Mouse (Mus musculus): ENCODE measurements around the gene Dlg2. TPM values are rescaled to one million over a fixed set of nuclear protein-coding genes. Genes with fewer than 3 reads are reported as not detected.

Dlg2 gene
- polyA plus RNA-seq, 1 experiment from 2014 or later, result 28.3 TPM

DNA sequence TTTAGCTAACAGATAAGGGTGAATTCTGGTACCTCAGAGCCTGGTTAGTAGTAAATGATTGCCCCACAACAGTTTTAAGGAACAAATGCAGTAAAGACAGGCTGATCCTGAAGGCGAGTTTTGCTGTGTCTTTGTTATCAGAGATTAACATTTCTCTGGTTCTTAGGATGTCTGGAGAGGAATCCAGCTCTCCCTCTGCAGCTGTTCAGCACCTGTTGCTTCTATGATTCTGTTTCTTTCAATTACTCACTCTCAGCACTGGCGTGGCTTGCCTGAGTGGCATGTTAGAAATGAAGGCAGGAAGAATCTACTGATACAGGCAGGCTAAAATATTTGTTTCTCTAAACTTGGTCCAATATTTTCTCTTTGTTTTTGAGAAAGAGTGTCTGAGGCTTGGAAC, 133.3 kb downstream of the Dlg2 start:
- WGBS, result 60% methylated on average over 2 of the region's 2 CpGs
- no peaks in the 10 kb centered on the region for H3K36me3 ChIP-seq (ENCODE audit: control insufficient read depth, insufficient read depth, low read length)
- no peak overlapping the region for H3K4me3 ChIP-seq (ENCODE audit: low read length)
- no peaks in the 10 kb centered on the region for H3K4me1 ChIP-seq (ENCODE audit: control insufficient read depth, insufficient read depth, low read depth, low read length)
- no peak overlapping the region for H3K9ac ChIP-seq (ENCODE audit: low read depth, low read length)
- no peak for ATAC-seq
- H3K4me2 ChIP-seq (ENCODE audit: low read length), result no peak overlapping the region
- H3K27ac ChIP-seq (ENCODE audit: low read depth, low read length), result no peak overlapping the region
- no peaks in the 10 kb centered on the region for H3K27me3 ChIP-seq (replicated peaks; ENCODE audit: control insufficient read depth, insufficient read depth, low read length)
- H3K9me3 ChIP-seq (ENCODE audit: control insufficient read depth, low read length), result no peaks in the 10 kb centered on the region

DNA sequence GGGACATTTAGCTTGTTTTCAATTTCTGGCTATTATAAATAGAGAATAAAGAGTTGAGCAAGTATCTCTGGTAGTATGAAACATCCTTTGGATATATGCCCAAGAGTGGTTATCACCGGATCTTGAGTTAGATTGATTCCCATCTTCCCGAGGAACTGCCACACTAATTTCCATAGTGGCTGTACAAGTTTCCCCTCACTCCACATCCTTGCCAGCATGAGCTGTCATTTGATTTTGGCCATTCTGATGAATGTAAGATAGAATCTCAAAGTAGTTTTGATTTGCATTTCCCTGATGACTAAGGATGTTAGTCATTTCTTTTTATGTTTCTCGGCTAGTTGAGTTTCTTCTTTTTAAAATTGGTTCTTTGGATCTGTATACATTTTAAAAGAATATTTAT, 154.1 kb downstream of the Dlg2 start:
- Histone ChIP-seq H3K27me3 (replicated peaks; ENCODE audit: control insufficient read depth, insufficient read depth, low read length) (no peaks in the 10 kb centered on the region), H3K36me3 (ENCODE audit: control insufficient read depth, insufficient read depth, low read length) (no peaks in the 10 kb centered on the region), H3K4me2 (ENCODE audit: low read length) (no peak overlapping the region), H3K4me1 (ENCODE audit: control insufficient read depth, insufficient read depth, low read depth, low read length) (no peaks in the 10 kb centered on the region), H3K9ac (ENCODE audit: low read depth, low read length) (no peak overlapping the region), H3K27ac (ENCODE audit: low read depth, low read length) (no peak overlapping the region), H3K4me3 (ENCODE audit: low read length) (no peak overlapping the region), H3K9me3 (ENCODE audit: control insufficient read depth, low read length) (no peaks in the 10 kb centered on the region)
- no peak for ATAC-seq
- 80% methylated on average over 3 of the region's 3 CpGs for WGBS

DNA sequence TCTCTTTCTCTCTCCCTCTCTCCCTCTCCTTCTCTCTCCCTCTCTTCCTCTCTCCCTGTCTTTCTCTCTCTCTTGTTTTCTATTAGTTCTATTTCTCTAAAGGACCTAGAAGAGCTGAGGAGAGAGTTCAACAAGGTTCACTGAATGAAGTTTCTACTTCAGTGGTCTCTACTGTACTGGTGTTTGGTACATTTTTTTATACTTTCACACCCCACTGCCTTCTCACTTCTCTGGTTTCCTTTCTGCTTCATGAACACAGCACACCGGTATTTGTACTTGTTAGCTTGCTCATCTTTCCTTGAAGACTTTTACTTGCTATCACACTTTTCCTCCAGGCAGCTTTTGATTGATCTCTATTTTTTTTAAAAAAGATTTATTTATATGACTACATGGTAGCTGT, 173.0 kb downstream of the Dlg2 start:
- Histone ChIP-seq H3K27ac (ENCODE audit: low read depth, low read length) (no peak overlapping the region), H3K4me2 (ENCODE audit: low read length) (no peak overlapping the region), H3K9ac (ENCODE audit: low read depth, low read length) (no peak overlapping the region), H3K4me3 (ENCODE audit: low read length) (no peak overlapping the region), H3K9me3 (ENCODE audit: control insufficient read depth, low read length) (no peaks in the 10 kb centered on the region), H3K36me3 (ENCODE audit: control insufficient read depth, insufficient read depth, low read length) (no peaks in the 10 kb centered on the region), H3K27me3 (replicated peaks; ENCODE audit: control insufficient read depth, insufficient read depth, low read length) (no peaks in the 10 kb centered on the region), H3K4me1 (ENCODE audit: control insufficient read depth, insufficient read depth, low read depth, low read length) (no peaks in the 10 kb centered on the region)
- WGBS, result 83% methylated on average over 1 of the region's 1 CpGs
- no peak for ATAC-seq

DNA sequence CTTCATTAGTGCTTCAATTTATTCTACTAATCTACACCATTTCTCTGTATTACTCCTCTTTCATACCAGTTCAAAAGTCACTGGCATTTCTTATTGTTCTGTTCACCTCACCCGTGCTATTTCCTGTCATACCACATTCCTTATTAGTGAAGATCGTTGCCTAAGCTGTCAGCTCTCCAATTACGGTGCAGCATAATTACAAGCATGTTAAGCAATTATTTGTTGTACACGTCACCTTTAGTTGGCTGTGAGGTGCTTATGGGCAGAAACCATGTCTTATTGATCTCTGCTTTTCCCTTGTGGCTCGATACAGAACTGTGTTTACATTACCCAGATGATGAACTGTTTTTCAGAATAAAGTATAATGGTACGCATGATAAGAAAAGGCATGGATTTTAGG, 174.7 kb downstream of the Dlg2 start:
- Histone ChIP-seq H3K4me1 (ENCODE audit: control insufficient read depth, insufficient read depth, low read depth, low read length) (no peaks in the 10 kb centered on the region), H3K27ac (ENCODE audit: low read depth, low read length) (no peak overlapping the region), H3K4me2 (ENCODE audit: low read length) (no peak overlapping the region), H3K27me3 (replicated peaks; ENCODE audit: control insufficient read depth, insufficient read depth, low read length) (no peaks in the 10 kb centered on the region), H3K36me3 (ENCODE audit: control insufficient read depth, insufficient read depth, low read length) (no peaks in the 10 kb centered on the region), H3K9ac (ENCODE audit: low read depth, low read length) (no peak overlapping the region), H3K9me3 (ENCODE audit: control insufficient read depth, low read length) (no peaks in the 10 kb centered on the region), H3K4me3 (ENCODE audit: low read length) (no peak overlapping the region)
- ATAC-seq, result no peak
- 44% methylated on average over 6 of the region's 6 CpGs for WGBS

GRCm38 (mm10) chr7:90651611-90652010, 175.1 kb downstream of the Dlg2 start:
- no peak overlapping the region for H3K27ac ChIP-seq (ENCODE audit: low read depth, low read length)
- no peak overlapping the region for H3K4me2 ChIP-seq (ENCODE audit: low read length)
- no peaks in the 10 kb centered on the region for H3K9me3 ChIP-seq (ENCODE audit: control insufficient read depth, low read length)
- H3K4me3 ChIP-seq (ENCODE audit: low read length), result no peak overlapping the region
- ATAC-seq, result no peak
- no peak overlapping the region for H3K9ac ChIP-seq (ENCODE audit: low read depth, low read length)
- no peaks in the 10 kb centered on the region for H3K36me3 ChIP-seq (ENCODE audit: control insufficient read depth, insufficient read depth, low read length)
- H3K4me1 ChIP-seq (ENCODE audit: control insufficient read depth, insufficient read depth, low read depth, low read length), result no peaks in the 10 kb centered on the region
- 83% methylated on average over 2 of the region's 2 CpGs for WGBS
- H3K27me3 ChIP-seq (replicated peaks; ENCODE audit: control insufficient read depth, insufficient read depth, low read length), result no peaks in the 10 kb centered on the region

- no peaks in the 10 kb centered on the region for H3K4me1 ChIP-seq (ENCODE audit: control insufficient read depth, insufficient read depth, low read depth, low read length)
- 60% methylated on average over 3 of the region's 3 CpGs for whole genome bisulfite sequencing
- ATAC-seq, result no peak
- H3K27ac ChIP-seq (ENCODE audit: low read depth, low read length), result no peak overlapping the region
- no peaks in the 10 kb centered on the region for H3K9me3 ChIP-seq (ENCODE audit: control insufficient read depth, low read length)
- H3K36me3 ChIP-seq (ENCODE audit: control insufficient read depth, insufficient read depth, low read length), result no peaks in the 10 kb centered on the region
- H3K27me3 ChIP-seq (replicated peaks; ENCODE audit: control insufficient read depth, insufficient read depth, low read length), result no peaks in the 10 kb centered on the region
- no peak overlapping the region for H3K4me2 ChIP-seq (ENCODE audit: low read length)
- H3K9ac ChIP-seq (ENCODE audit: low read depth, low read length), result no peak overlapping the region
- no peak overlapping the region for H3K4me3 ChIP-seq (ENCODE audit: low read length)
Observed at GRCm38 (mm10) chr7:90658593-90658992, 182.1 kb downstream of the Dlg2 start.

GRCm38 (mm10) chr7:90694050-90694449, 217.6 kb downstream of the Dlg2 start:
- ATAC-seq, result no peak
- H3K36me3 ChIP-seq (ENCODE audit: control insufficient read depth, insufficient read depth, low read length), result no peaks in the 10 kb centered on the region
- no peak overlapping the region for H3K27ac ChIP-seq (ENCODE audit: low read depth, low read length)
- no peaks in the 10 kb centered on the region for H3K27me3 ChIP-seq (replicated peaks; ENCODE audit: control insufficient read depth, insufficient read depth, low read length)
- no peak overlapping the region for H3K4me3 ChIP-seq (ENCODE audit: low read length)
- no peak overlapping the region for H3K4me2 ChIP-seq (ENCODE audit: low read length)
- no peak overlapping the region for H3K9ac ChIP-seq (ENCODE audit: low read depth, low read length)
- H3K9me3 ChIP-seq (ENCODE audit: control insufficient read depth, low read length), result no peaks in the 10 kb centered on the region
- no peaks in the 10 kb centered on the region for H3K4me1 ChIP-seq (ENCODE audit: control insufficient read depth, insufficient read depth, low read depth, low read length)

DNA sequence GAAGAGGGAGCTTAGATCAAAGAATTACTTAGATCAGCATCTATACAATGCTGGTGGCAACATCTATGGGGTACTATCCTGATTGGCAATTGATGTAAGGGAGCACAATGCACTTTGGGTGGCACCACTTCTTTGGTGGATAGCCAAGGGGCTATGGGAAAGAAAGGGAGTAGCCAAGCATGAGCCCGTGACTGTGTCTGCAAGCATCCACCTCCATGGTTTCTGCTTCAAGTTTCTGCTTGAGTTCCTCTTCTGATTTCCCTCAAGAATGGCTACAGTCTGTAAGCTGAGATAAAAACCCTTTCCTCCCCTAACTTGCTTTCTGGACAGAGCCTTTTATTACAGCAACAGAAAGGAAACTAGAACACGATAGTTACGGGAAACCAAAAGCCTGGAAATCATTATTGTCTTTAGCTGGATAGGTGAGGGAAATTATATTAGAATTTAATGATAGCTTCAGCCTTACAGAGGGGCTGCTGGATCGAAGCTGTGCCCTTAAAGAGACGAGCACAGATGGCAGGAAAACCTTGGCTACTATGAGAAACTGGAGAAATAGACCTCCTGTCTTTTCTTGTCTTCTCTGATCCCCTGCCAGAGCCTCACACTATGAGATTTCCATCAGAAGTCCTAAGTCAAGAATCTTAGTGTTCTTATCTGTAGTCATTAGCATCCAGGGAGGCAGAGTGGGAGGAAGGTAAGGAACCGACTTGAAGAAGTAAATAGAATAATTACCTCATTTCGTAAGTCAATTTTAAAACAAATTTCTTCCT, 219.9 kb downstream of the Dlg2 start:
- no peaks in the 10 kb centered on the region for H3K9me3 ChIP-seq (ENCODE audit: control insufficient read depth, low read length)
- H3K4me3 ChIP-seq (ENCODE audit: low read length), result no peak overlapping the region
- 47% methylated on average over 7 of the region's 7 CpGs for WGBS
- H3K4me2 ChIP-seq (ENCODE audit: low read length), result no peak overlapping the region
- no peak overlapping the region for H3K27ac ChIP-seq (ENCODE audit: low read depth, low read length)
- no peaks in the 10 kb centered on the region for H3K27me3 ChIP-seq (replicated peaks; ENCODE audit: control insufficient read depth, insufficient read depth, low read length)
- no peak for ATAC-seq
- H3K36me3 ChIP-seq (ENCODE audit: control insufficient read depth, insufficient read depth, low read length), result no peaks in the 10 kb centered on the region
- H3K4me1 ChIP-seq (ENCODE audit: control insufficient read depth, insufficient read depth, low read depth, low read length), result no peaks in the 10 kb centered on the region
- no peak overlapping the region for H3K9ac ChIP-seq (ENCODE audit: low read depth, low read length)

GRCm38 (mm10) chr7:90703163-90703852, 226.8 kb downstream of the Dlg2 start:
- WGBS, result 62% methylated on average over 7 of the region's 7 CpGs
- Histone ChIP-seq H3K27ac (ENCODE audit: low read depth, low read length) (no peak overlapping the region), H3K9ac (ENCODE audit: low read depth, low read length) (no peak overlapping the region), H3K36me3 (ENCODE audit: control insufficient read depth, insufficient read depth, low read length) (no peaks in the 10 kb centered on the region), H3K4me2 (ENCODE audit: low read length) (no peak overlapping the region), H3K27me3 (replicated peaks; ENCODE audit: control insufficient read depth, insufficient read depth, low read length) (no peaks in the 10 kb centered on the region), H3K9me3 (ENCODE audit: control insufficient read depth, low read length) (no peaks in the 10 kb centered on the region), H3K4me3 (ENCODE audit: low read length) (no peak overlapping the region), H3K4me1 (ENCODE audit: control insufficient read depth, insufficient read depth, low read depth, low read length) (no peaks in the 10 kb centered on the region)
- ATAC-seq, result no peak
